Mouse (Mus musculus) ES-E14 (cell line): ENCODE data around the gene Slc27a1.

Source experiments
- CHD2 ChIP-seq: IDR thresholded peaks from 2 replicates; pipeline ENCODE4 v1.6.1; 2014; ENCODE audit warnings: mild to moderate bottlenecking, low read depth, low read length, inconsistent platforms
- HCFC1 ChIP-seq: IDR thresholded peaks from 2 replicates; pipeline ENCODE4 v1.6.1; 2012; ENCODE audit warnings: low read length, inconsistent platforms, borderline replicate concordance; ENCODE audit not compliant: insufficient read depth
- MAFK ChIP-seq: IDR thresholded peaks from 2 replicates; pipeline ENCODE4 v1.6.1; 2014; ENCODE audit warnings: mild to moderate bottlenecking, low read depth, low read length, inconsistent platforms; ENCODE audit not compliant: insufficient read depth
- ZC3H11A ChIP-seq: IDR thresholded peaks from 2 replicates; pipeline ENCODE4 v1.6.1; 2012; ENCODE audit warnings: low read depth, mild to moderate bottlenecking, inconsistent platforms, low read length, borderline replicate concordance
- ZNF384 ChIP-seq: IDR thresholded peaks from 2 replicates; pipeline ENCODE4 v1.6.1; 2012; ENCODE audit warnings: low read depth, low read length, inconsistent platforms

- TF ChIP-seq ZC3H11A (no peak), CHD2 (no peak), HCFC1 (no peak), ZNF384 (no peak), MAFK (no peak)
These were observed 9.2 kb downstream of the Slc27a1 start for GRCm38 (mm10) chr8:71577856-71578387.
